Mouse (Mus musculus): ENCODE data around the gene Olfr1375.
"Not testable (repeated sequence)": the region's sequence is repeated elsewhere in the genome, so short reads cannot be mapped to it uniquely, and the experiment has no call there.

Olfr1375 gene

GRCm38 (mm10) chr11:51047809-51048208, at the start of gene Olfr1375:
Gene Olfr1375, plus strand, starts transcription at chr11:51048109.
- in situ Hi-C loops (cut with MseI, MboI), result not testable (repeated sequence)

DNA sequence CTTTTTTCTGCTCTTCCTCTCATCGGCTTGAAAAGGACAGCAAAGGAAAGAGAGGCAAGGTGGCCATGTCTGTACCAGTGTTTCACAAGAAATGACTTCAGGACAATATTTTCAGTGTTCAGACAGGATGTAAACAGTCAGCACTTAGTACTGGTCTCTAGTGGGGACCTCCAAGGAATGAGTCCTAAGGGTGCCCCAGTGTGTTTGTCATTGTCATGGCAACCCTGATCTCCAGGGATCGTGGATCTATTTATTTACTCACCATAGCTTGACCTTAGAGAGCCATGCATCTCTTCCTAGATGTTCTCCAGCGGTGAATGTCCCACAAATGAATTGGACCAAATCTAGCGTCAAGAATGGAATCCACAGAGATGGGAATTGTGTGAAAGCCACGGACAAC, 44.6 kb upstream of the Olfr1375 start, which contains the start of gene Olfr51:
Gene Olfr51 (plus strand): TSS at position 301 of the 400 bp plus-strand sequence.
- in situ Hi-C loops (cut with MseI, MboI), result no loop called here

GRCm38 (mm10) chr11:51011821-51012220, 36.1 kb upstream of the Olfr1375 start:
- in situ Hi-C loops (cut with MseI, MboI), result no loop called here

DNA sequence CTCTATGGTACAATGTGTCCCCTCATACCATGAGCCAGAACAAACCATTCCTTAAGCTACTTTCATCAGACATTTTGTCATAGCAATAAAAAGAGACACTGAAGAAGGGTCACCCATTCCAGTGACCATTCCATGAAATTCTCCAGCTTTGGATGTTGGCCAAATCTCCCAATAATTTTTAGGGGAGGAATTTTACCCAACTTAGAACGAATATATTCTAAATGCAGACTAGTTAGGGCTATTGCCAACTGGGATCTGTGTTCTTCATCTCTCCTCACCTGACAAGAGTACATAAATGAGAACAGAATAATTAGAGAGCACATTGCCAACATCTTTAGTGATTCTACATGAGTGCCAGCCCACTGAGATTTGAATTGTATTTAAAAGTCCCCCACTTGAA, 34.0 kb upstream of the Olfr1375 start, which contains the start of gene Olfr54:
Gene Olfr54 (plus strand): TSS at position 301 of the 400 bp plus-strand sequence.
- in situ Hi-C loops (cut with MseI, MboI), result no loop called here

DNA sequence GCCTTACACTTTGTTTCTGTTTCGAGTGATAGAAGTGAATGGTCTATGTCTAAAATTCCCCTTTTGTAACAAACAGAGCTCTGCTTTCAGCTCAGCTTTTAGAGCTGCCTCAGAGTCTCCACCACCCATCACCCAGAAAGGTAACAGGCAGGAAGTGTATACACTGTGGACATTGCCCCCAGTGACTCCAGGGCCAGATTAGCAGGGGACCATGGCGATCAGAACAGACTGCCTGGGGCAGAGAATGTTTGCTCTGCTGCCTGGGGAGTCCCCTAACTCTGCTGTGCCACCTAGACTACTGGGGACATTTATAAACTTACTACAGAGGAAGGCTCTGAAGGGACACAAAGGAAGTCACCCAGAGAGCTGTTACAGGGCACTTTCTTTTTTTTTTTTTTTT, 31.6 kb upstream of the Olfr1375 start:
- in situ Hi-C loops (cut with MseI, MboI), result no loop called here

GRCm38 (mm10) chr11:51026811-51027210, 21.1 kb upstream of the Olfr1375 start:
- in situ Hi-C loops (cut with MseI, MboI), result not testable (repeated sequence)

GRCm38 (mm10) chr11:51029381-51029780, 18.5 kb upstream of the Olfr1375 start:
- in situ Hi-C loops (cut with MseI, MboI), result not testable (repeated sequence)

- in situ Hi-C loops (cut with MseI, MboI), result loop anchor here (5.0 kb wide), 1 partner anchor 88 kb away; the partner anchor contains the start of gene 4933414I15Rik (in 2 of the 2)
These were observed 17.7 kb upstream of the Olfr1375 start for GRCm38 (mm10) chr11:51030225-51030624.

GRCm38 (mm10) chr11:51032851-51033250, 15.1 kb upstream of the Olfr1375 start:
- in situ Hi-C loops (cut with MseI, MboI), result loop anchor here (5.0 kb wide), 1 partner anchor 91 kb away; the partner anchor contains the start of gene 4933414I15Rik (in 2 of the 2)

GRCm38 (mm10) chr11:51034141-51034540, 13.8 kb upstream of the Olfr1375 start:
- in situ Hi-C loops (cut with MseI, MboI), result loop anchor here (5.0 kb wide), 1 partner anchor 92 kb away; the partner anchor contains the start of gene 4933414I15Rik (in 2 of the 2)

DNA sequence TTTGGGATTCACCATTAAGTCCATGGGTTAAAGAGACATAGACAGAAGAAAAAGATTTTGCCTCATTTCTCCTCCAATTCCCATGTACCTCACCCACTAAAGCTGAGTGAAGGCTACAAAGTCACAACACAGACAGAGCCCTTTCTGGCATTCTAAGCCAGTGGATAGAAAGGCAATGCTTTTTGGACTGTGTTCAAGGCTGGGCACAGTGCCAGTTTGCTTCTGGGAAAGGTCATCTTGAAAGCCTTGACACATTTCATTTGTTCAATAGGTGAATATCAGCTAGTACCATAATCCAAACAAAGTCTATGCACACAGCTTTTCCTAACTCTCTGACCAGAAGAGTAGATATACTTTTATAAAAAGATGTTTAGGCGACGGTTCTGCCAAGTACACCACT, 12.0 kb upstream of the Olfr1375 start:
- in situ Hi-C loops (cut with MseI, MboI), result no loop called here

GRCm38 (mm10) chr11:51044776-51045175, 3.1 kb upstream of the Olfr1375 start:
- in situ Hi-C loops (cut with MseI, MboI), result not testable (repeated sequence)

- in situ Hi-C loops (cut with MseI, MboI), result no loop called here
These were observed 3.8 kb downstream of the Olfr1375 start for GRCm38 (mm10) chr11:51051678-51052077.

GRCm38 (mm10) chr11:51053230-51053629, 5.3 kb downstream of the Olfr1375 start:
- in situ Hi-C loops (cut with MseI, MboI), result no loop called here

GRCm38 (mm10) chr11:51059151-51059571, 11.3 kb downstream of the Olfr1375 start, which contains the start of gene Zfp354a:
Gene Zfp354a, plus strand, starts transcription at chr11:51059257.
- in situ Hi-C loops (cut with MseI, MboI), result no loop called here

DNA sequence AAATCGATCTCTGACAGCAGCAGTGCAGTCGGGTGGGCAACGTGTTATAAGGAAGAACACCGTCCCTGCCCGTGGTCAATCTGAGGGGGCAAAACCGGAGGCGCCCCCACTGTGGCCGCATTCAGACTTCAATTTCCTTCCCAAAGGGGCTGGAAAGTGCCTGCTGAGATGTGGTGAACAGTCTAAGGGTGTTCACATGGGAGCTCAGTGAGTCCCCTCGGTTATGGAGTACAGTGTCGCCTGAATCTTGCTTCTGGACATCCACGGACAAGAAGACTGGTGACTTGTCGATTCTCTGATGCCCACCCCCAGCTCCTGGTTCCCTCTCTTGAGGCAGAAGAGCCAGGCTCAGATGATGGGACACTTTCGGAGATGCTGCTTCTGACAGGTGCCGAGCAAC, 11.7 kb downstream of the Olfr1375 start:
- in situ Hi-C loops (cut with MseI, MboI), result no loop called here

- in situ Hi-C loops (cut with MseI, MboI), result no loop called here
These were observed 13.1 kb downstream of the Olfr1375 start for GRCm38 (mm10) chr11:51060981-51061380.

GRCm38 (mm10) chr11:51063276-51063675, 15.4 kb downstream of the Olfr1375 start:
- in situ Hi-C loops (cut with MseI, MboI), result no loop called here

DNA sequence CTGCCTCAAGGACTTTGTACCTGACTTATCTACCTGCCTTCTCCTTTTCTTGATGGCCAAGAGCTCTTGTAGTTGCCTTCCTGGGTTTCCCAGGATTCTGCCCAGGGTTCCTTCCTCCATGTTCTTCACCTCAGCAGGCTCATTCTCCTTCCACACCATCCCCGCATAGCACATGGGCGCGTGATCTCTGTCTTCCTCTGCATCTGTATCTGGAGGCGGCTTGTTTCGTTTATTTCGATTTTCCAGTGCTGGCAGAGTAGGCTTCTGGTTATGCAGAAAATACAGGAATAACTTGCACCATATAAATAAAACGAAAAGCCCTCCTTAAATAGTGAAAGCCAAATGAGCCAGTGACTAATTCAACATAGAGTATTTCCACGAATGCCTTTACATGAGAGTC, 15.9 kb downstream of the Olfr1375 start:
- in situ Hi-C loops (cut with MseI, MboI), result no loop called here

DNA sequence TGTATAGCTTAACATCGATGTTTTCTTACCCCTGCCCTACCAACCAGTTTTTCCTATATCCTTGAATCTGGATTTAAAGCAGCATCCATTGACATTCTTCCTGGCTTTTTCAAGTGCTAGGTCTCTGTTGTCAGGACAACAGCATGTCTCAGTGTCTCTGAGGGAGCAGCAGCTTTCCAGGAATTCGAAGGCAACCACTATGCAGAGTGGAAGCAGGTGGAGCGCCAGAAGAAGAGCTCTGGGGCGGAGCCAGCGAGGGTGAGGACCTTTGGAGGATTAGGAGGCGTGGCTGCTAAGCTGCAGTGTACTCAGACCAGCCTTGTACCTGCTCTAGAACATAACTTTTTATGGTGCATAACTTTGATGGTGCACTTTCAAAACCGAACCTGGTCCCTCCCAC, 36.6 kb downstream of the Olfr1375 start:
- in situ Hi-C loops (cut with MseI, MboI), result no loop called here

DNA sequence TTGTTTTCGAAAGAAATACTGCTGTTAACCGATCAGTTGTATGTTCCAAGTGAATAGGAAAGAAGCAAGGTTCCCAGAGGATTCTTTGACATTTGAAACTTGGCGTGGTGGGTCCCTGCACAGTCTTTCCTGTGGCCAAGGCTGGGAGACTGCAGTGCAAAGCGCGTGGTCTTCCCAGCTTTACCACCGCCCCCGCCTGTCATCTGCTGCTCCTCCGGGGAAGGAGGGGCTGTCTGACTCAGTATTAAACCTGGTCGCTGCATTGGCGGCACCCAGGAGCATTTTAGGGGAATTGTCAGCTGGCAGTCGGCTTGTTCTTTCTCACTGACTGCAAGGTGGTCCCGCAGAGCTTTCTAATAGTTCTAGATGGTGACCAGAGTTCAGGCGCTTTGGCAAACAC, 37.4 kb downstream of the Olfr1375 start:
- in situ Hi-C loops (cut with MseI, MboI), result no loop called here
